Mouse (Mus musculus): Measurements from ENCODE around the gene Got1.

DNA sequence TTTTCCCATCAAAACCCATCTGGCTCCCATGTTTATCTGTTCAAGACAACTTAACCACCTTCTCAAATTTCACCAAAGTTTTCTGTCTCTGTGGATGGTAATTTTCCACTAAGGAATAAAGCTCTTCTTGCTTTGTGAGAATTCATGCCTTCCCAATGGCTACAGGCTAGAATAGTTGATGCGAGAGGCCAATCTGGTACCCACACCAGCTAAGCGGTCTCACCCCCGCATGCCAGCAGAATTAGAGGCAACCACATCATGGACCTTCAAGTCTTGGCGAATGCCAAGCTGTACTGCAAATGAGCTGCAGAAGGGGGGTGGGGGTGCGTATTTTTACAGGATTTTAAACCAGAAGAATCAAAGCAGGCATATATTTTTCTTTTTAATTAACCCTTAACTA lies 47.0 kb downstream of the Got1 start:
- TF ChIP-seq CTCF (IDR thresholded peaks at IDR 0.05; ENCODE audit: control insufficient read depth, insufficient read depth, insufficient read length), result no peak
- TF ChIP-seq MAX (IDR thresholded peaks at IDR 0.05), result no peak

Data from C2C12 (cell line).